Mouse (Mus musculus) ovary, postnatal 10 days (tissue): ENCODE results near the gene Tmem63b.
"Not testable (repeated sequence)": the region's sequence is repeated elsewhere in the genome, so short reads cannot be mapped to it uniquely, and the experiment has no call there.

ENCODE experiments used
- DNase-seq: peaks from one replicate; pipeline ENCODE4 v3.0.0; 2022; ENCODE audit warnings: low spot score

Tmem63b gene

GRCm38 (mm10) chr17:45671821-45672220 is 14.9 kb downstream of the Tmem63b start:
- no peak for DNase-seq

DNA sequence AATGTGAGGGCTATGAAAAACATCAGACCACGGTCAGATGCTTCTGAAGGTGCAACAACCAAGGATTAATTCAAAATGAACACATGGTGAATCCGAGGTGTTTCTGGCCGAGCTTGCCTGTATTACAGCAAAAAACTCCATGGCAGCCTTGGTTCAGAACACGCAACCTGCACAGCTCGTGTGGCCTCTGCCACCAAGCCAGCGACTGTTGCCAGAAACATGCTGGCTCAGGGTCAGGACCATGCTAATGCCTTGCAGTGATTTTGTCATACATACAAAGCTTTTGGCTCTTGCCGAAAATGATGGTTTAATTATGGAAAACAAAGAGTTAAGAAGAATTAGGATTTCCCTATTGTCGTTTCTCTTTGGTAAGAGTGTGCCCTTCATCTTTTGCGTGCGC is 18.7 kb downstream of the Tmem63b start:
- DNase-seq: no peak

- DNase-seq: no peak
Observed at GRCm38 (mm10) chr17:45667481-45667880, 19.2 kb downstream of the Tmem63b start.

- no peak for DNase-seq
Observed at GRCm38 (mm10) chr17:45666091-45666490, 20.6 kb downstream of the Tmem63b start.

- DNase-seq: no peak
Observed at GRCm38 (mm10) chr17:45664608-45665007, 22.1 kb downstream of the Tmem63b start.

- DNase-seq: peak; percentile 67
Observed at GRCm38 (mm10) chr17:45663106-45663919, 23.4 kb downstream of the Tmem63b start.

DNA sequence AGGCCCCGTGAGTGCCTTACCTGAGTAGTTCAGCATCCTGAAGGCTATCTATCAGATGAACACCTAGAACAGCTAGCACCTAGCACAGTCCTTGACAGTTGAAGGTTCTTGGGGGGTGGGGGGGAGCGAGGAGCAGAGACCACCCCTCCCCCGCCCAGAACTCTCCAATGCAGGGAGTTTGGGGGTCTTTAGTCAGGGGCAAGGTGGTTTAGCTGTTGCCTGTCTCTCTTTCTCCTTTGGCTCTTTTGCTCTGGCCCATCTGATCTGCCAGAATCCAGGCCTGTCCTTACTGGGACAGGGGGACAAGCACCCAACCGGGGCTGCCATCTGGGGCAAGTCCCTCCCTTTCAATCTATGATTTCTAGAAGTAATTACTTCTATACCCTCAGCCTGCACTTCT is 27.5 kb downstream of the Tmem63b start, which contains the start of gene Capn11:
Gene Capn11, minus strand, starts transcription at position 101 of the 400 bp plus-strand sequence.
- DNase-seq: no peak

- no peak for DNase-seq
Observed at GRCm38 (mm10) chr17:45655820-45656219, 30.9 kb downstream of the Tmem63b start.

- no peak for DNase-seq
Observed at GRCm38 (mm10) chr17:45653233-45653632, 33.5 kb downstream of the Tmem63b start.

DNA sequence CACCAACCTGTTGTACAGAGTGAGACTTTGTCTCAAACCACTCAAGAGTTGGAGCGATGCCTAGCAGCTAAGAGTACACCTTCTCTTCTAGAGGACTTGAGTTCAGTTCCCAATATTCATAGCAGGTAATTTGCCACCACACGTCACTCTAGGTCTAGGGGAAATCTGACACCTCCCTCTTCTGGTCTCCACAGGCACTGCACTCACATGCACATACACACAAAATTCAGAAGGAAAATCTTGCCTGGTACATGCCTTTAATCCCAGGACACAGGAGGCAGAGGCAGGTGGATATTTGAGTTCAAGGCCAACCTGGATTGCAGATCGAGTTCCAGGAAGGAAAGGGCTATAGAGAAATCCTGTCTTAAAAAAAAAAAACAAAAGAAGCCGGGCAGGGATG is 42.5 kb downstream of the Tmem63b start:
- DNase-seq: no peak

DNA sequence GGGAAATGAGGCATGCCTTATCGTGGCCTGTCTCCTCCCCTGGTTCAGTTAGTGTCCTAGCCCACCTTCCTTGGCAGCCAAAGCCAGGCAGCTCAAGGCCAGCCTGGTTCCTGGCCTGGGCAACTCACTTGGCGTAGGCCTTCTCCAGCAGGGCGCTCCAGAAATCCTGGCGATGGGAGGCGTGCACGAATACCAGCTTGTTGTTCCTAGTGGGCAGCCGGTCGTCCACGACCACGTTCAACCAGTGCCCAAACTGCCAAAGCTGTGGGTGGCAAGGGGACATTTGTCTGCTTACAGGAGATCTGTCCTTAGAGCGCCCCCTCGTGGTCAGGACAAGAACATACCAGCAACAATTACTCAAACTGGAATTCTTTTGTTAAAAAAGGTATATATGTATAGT is 44.0 kb downstream of the Tmem63b start:
- no peak for DNase-seq

DNA sequence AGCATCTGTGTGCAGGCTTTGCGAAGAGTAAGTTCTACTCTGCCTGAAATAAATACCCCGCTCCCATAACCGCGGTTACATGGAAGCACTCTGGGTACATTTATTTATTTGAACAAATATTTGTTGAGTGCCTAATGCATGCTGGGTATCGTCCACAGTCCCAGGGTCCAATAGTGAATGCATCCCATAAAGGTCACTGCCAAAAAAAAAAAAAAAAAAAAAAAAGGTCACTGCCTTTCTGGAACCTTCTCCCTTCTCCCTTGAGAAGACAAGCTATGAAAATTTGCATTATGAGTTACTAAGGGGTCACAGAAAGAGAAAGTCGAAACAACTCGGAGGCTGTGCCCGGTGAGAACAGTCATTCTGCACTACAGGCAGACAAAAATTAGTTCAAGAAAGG is 44.7 kb downstream of the Tmem63b start:
- DNase-seq: no peak

DNA sequence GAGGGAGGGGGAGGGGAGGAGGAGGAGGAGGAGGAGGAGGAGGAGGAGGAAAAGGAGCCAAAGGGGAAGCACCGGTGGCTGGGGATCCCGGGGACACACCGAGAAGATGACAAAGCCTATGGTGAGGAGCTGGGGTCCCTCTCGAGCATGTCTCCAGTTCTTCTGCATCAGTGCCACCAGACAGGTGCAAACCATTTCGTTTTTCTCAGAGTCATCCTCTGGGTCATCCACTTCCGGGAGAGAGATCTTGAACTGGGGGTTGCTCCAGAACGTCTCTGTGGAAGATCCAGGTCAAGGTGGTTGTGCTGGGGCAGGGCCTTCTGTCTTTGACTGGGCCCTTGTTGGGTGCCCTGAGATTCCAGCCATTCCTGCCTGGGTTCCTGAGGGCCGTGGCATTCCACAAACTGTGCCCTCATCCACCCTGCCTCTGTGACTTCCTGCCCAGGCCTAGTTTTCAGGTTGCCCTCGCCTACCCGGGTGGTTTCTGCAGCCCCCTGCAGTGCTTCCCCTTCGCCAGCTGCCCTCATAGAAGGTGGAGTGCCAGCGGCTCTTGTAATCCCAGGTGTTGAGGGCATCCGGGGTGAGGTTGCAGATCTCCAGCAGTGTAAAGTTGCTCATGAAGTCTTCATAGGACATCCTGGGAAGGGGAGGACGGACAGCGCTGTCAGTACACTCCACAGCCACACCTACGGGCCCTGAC is 48.0 kb downstream of the Tmem63b start:
- no peak for DNase-seq

DNA sequence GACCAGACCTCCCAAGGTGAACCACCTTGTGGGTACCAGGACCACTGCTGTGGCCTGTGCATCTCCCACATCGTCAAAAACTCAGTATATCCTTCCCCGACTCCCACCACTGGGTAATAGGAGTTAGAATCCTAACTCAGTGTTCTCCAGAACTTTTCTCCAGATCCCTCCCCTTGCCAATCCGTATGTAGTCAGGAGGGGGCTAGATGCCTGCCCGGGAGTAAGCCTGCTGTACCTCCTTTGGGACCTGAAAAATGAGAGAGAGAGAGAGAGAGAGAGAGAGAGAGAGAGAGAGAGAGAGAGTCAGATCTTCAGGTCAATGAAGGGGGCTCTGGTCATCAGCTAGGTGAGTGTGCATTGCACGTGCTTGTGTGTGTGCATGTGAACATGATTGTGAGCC is 52.7 kb downstream of the Tmem63b start:
- DNase-seq: no peak

DNA sequence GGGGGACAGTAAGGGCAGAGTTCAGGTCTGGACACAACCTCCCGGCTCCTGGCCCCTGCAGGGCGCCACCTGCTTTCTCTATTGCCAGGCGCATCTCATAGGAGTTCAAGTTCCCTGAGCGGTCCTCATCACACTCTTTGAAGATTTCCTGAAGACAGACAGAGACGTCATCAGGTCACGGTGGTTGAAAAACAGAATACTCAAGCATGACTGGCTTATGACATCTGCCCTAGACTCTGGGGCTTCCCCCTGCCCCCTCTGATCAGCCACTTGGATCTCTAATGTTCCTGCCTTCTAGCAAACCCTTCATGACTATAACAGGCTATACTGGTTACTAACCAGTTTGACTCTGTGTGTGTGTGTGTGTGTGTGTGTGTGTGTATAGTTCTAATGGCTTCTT is 54.8 kb downstream of the Tmem63b start:
- DNase-seq: no peak

DNA sequence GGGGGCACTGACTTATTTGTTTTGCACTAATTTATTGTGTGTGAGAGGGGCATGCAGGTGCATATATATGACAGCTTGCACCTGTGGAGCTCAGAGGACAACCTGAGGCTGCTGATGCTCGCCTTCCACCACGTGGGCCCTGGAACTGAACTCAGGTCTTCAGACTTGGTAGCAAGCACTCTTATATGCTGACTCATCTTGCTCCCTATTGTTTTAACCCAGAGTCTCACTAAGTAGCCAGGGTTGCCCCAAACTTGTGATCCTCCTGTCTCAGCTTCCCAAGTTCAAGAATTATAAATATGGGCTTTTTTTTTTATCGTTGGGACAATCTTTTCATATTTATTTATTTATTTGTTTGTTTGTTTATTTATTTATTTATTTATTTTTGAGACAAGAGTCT is 55.7 kb downstream of the Tmem63b start:
- DNase-seq: no peak

- DNase-seq: peak; percentile 29
Observed at GRCm38 (mm10) chr17:45629861-45630694, 56.6 kb downstream of the Tmem63b start.

- no peak for DNase-seq
Observed at GRCm38 (mm10) chr17:45628885-45629855, 57.5 kb downstream of the Tmem63b start.

GRCm38 (mm10) chr17:45628160-45628559 is 58.5 kb downstream of the Tmem63b start:
- no peak for DNase-seq

DNA sequence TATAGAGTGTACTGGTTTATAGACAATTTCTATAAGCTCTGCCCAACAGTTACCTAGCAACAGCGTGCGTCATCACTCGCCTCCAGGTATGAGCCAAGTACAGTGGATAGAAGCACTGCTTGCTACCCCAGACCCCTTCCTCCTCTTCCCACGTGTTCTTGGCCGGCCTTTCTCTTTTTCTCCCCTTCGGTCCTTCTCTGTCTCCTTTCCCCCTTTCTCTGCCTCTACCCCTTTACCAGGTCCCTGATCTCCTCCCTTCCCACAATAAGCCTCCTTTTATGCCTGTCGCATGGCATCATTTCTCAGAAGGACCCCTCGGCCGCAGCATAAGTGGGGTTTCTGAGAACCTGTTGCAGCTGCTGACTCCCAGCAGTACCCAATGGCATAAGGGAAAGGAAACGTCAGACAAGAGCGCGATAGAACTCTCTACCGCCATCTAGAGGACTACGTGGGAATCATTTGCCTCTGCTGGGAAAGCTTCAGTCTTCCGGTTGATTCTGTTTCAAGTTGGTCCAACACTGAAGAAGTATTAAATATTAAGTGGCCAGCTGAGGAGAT is 60.0 kb downstream of the Tmem63b start:
- DNase-seq: no peak

DNA sequence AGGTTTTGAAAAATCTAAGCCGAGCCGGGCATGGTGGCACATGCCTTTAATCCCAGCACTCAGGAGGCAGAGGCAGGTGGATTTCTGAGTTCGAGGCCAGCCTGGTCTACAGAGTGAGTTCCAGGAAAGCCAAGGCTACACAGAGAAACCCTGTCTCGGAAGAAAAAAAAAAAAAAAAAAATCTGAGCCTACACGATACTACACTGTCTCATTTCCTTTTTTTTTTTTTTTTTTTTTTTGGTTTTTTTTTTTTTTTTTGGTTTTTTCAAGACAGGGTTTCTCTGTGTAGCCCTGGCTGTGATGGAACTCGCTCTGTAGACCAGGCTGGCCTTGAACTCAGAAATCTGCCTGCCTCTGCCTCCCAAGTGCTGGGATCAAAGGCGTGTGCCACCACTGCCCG is 63.3 kb downstream of the Tmem63b start:
- DNase-seq: not testable (repeated sequence)
